Mouse (Mus musculus) hindbrain, embryonic 16.5 days (tissue): ENCODE results near the gene Ica1. TPM values are rescaled to one million over a fixed set of nuclear protein-coding genes. Genes with fewer than 3 reads are reported as not detected.

Experiments used
- ATAC-seq: fragments of 200-750 bp; cut with Nextera tagmentation; 2 replicates; pipeline ENCODE4 v1.8.0; 2017; ENCODE audit warnings: moderate TSS enrichment, moderate library complexity
- H3K27ac ChIP-seq: fragments of 300-500 bp; sonication (generic); 2 replicates; pipeline ENCODE4 v1.5.1; 2014; ENCODE audit warnings: low read depth, mild to moderate bottlenecking, control low read depth, low read length, moderate library complexity
- H3K27me3 ChIP-seq: fragments of 300-500 bp; sonication (generic); replicated peaks from 2 replicates; pipeline ENCODE4 v1.6.1; 2014; ENCODE audit warnings: low read length; ENCODE audit not compliant: control insufficient read depth, insufficient read depth
- H3K36me3 ChIP-seq: fragments of 300-500 bp; sonication (generic); 2 replicates; pipeline ENCODE4 v1.6.1; 2014; ENCODE audit warnings: mild to moderate bottlenecking, low read length, moderate library complexity, mixed read lengths; ENCODE audit not compliant: control insufficient read depth, insufficient read depth
- H3K4me1 ChIP-seq: fragments of 300-500 bp; sonication (generic); 2 replicates; pipeline ENCODE4 v1.6.1; 2014; ENCODE audit warnings: low read depth, low read length; ENCODE audit not compliant: control insufficient read depth, insufficient read depth
- H3K4me2 ChIP-seq: fragments of 300-500 bp; sonication (generic); 2 replicates; pipeline ENCODE4 v1.6.1; 2014; ENCODE audit warnings: mild to moderate bottlenecking, low read length, control low read depth, moderate library complexity
- H3K4me3 ChIP-seq: fragments of 300-500 bp; sonication (generic); 2 replicates; pipeline ENCODE4 v1.5.1; 2014; ENCODE audit warnings: mild to moderate bottlenecking, low read length, control low read depth, moderate library complexity
- H3K9ac ChIP-seq: fragments of 300-500 bp; sonication (generic); 2 replicates; pipeline ENCODE4 v1.6.1; 2014; ENCODE audit warnings: low read depth, mild to moderate bottlenecking, control low read depth, low read length, moderate library complexity
- H3K9me3 ChIP-seq: fragments of 300-500 bp; sonication (generic); 2 replicates; pipeline ENCODE4 v1.6.1; 2014; ENCODE audit warnings: mild to moderate bottlenecking, low read length, moderate library complexity; ENCODE audit not compliant: control insufficient read depth
- WGBS: fragments of 180-500 bp; shearing (Covaris S2); extraction: QIAGEN DNeasy Blood & Tissue Kit; methylation state at CpG from one replicate; pipeline ENCODE4 v1.1.7; 2014; 5-methylcytosine and 5-hydroxymethylcytosine counted together
- polyA plus RNA-seq: library from polyadenylated mRNA; unstranded; fragments of >200 nt; fragmentation: Nextera tagmentation; extraction: Ambion mirVana; gene quantifications from 2 replicates; pipeline ENCODE4 v1.2.1, GENCODE M21; 2015

The Ica1 gene
- polyA plus RNA-seq, 1 experiment from 2014 or later = 81.0 TPM

DNA sequence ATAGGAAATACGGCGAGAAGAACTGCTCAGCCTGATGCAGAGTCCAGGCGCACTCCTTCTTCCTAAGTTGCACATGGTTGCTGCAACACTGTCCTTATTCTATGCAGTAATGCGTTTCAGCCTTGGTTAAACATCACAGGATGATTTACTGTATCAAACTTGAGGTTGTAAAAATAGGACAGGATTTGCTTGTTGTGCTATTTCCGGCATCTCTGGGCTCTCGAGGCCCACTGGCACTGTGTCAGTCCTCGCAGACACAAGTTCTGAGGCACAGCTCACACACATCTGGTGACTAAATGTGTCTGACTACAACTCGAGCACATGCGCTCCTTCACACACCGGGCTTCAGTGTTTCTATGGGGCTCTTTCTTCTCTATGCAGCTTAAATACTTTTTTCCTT lies 94.9 kb downstream of the Ica1 start:
- H3K9me3 ChIP-seq = no peaks in the 10 kb centered on the region
- H3K36me3 ChIP-seq = no peaks in the 10 kb centered on the region
- no peak for ATAC-seq
- 92% methylated on average over 10 of the region's 10 CpGs for WGBS
- no peaks in the 10 kb centered on the region for H3K27me3 ChIP-seq
- H3K4me3 ChIP-seq = no peak overlapping the region
- H3K4me1 ChIP-seq = no peaks in the 10 kb centered on the region
- H3K27ac ChIP-seq = no peak overlapping the region
- H3K9ac ChIP-seq = no peak overlapping the region
- H3K4me2 ChIP-seq = no peak overlapping the region

- ATAC-seq = no peak
- Histone ChIP-seq H3K27me3 (no peaks in the 10 kb centered on the region), H3K36me3 (no peaks in the 10 kb centered on the region), H3K9ac (no peak overlapping the region), H3K9me3 (no peaks in the 10 kb centered on the region), H3K4me3 (no peak overlapping the region), H3K4me1 (no peaks in the 10 kb centered on the region), H3K27ac (no peak overlapping the region), H3K4me2 (no peak overlapping the region)
- 83% methylated on average over 8 of the region's 8 CpGs for WGBS
These were observed 97.4 kb downstream of the Ica1 start for GRCm38 (mm10) chr6:8680931-8681330.

DNA sequence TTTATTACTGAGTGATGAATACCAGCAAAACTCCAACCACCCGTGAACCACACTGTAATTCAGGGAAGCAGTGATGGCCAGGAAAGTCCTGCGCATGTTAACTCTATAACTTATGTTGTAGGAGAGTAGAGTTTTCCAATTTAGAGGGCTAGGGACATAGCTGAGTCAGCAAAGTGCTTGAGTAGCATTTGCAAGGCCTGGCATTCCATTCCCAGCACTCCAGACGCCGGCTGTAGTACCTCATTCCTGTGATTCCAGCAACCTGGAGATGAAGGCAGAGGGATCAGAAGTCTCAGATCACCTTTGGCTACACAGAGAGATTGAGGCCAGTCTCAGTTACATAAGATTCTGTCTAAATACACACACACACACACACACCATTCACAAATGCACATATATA lies 105.3 kb downstream of the Ica1 start:
- Histone ChIP-seq H3K27me3 (no peaks in the 10 kb centered on the region), H3K4me2 (no peak overlapping the region), H3K4me3 (no peak overlapping the region), H3K36me3 (no peaks in the 10 kb centered on the region), H3K4me1 (no peaks in the 10 kb centered on the region), H3K9ac (no peak overlapping the region), H3K27ac (no peak overlapping the region), H3K9me3 (no peaks in the 10 kb centered on the region)
- ATAC-seq = no peak
- 86% methylated on average over 4 of the region's 4 CpGs for WGBS

- Histone ChIP-seq H3K27me3 (no peaks in the 10 kb centered on the region), H3K9ac (no peak overlapping the region), H3K36me3 (no peaks in the 10 kb centered on the region), H3K4me1 (no peaks in the 10 kb centered on the region), H3K27ac (no peak overlapping the region), H3K9me3 (no peaks in the 10 kb centered on the region), H3K4me2 (no peak overlapping the region), H3K4me3 (no peak overlapping the region)
- ATAC-seq = no peak
- WGBS = 71% methylated on average over 4 of the region's 4 CpGs
These were observed 108.9 kb downstream of the Ica1 start for GRCm38 (mm10) chr6:8669343-8669742.

- Histone ChIP-seq H3K36me3 (no peaks in the 10 kb centered on the region), H3K9ac (no peak overlapping the region), H3K4me1 (no peaks in the 10 kb centered on the region; the same call in 1 of the 2 replicates), H3K4me2 (no peak overlapping the region), H3K27ac (no peak overlapping the region), H3K9me3 (no peaks in the 10 kb centered on the region), H3K4me3 (no peak overlapping the region), H3K27me3 (no peaks in the 10 kb centered on the region)
- ATAC-seq = peak; percentile 40; the same call in 1 of the 2 replicates
- 49% methylated on average over 6 of the region's 6 CpGs for WGBS
These were observed 110.1 kb downstream of the Ica1 start for GRCm38 (mm10) chr6:8668013-8668811.

GRCm38 (mm10) chr6:8665786-8666185 lies 112.5 kb downstream of the Ica1 start:
- no peak for ATAC-seq
- H3K27me3 ChIP-seq = no peaks in the 10 kb centered on the region
- 90% methylated on average over 5 of the region's 5 CpGs for WGBS
- no peak overlapping the region for H3K27ac ChIP-seq
- H3K4me3 ChIP-seq = no peak overlapping the region
- no peaks in the 10 kb centered on the region for H3K36me3 ChIP-seq
- no peak overlapping the region for H3K4me2 ChIP-seq
- no peaks in the 10 kb centered on the region for H3K9me3 ChIP-seq
- H3K9ac ChIP-seq = no peak overlapping the region
- H3K4me1 ChIP-seq = peaks cover 2% of the 10 kb centered on the region; the same call in 1 of the 2 replicates

- no peaks in the 10 kb centered on the region for H3K9me3 ChIP-seq
- H3K4me2 ChIP-seq = no peak overlapping the region
- no peak overlapping the region for H3K27ac ChIP-seq
- no peak overlapping the region for H3K4me3 ChIP-seq
- H3K36me3 ChIP-seq = no peaks in the 10 kb centered on the region
- ATAC-seq = no peak
- H3K27me3 ChIP-seq = no peaks in the 10 kb centered on the region
- WGBS = 83% methylated on average over 5 of the region's 5 CpGs
- no peak overlapping the region for H3K9ac ChIP-seq
- H3K4me1 ChIP-seq = peaks cover 2% of the 10 kb centered on the region; the same call in 1 of the 2 replicates
These were observed 113.3 kb downstream of the Ica1 start for GRCm38 (mm10) chr6:8664956-8665355.

- Histone ChIP-seq H3K4me1 (peaks cover 7% of the 10 kb centered on the region), H3K9me3 (no peaks in the 10 kb centered on the region), H3K4me2 (no peak overlapping the region), H3K27me3 (no peaks in the 10 kb centered on the region), H3K9ac (no peak overlapping the region), H3K27ac (no peak overlapping the region), H3K4me3 (no peak overlapping the region), H3K36me3 (no peaks in the 10 kb centered on the region)
- WGBS = 59% methylated on average over 3 of the region's 3 CpGs
- ATAC-seq = no peak
These were observed 115.1 kb downstream of the Ica1 start for GRCm38 (mm10) chr6:8663092-8663740.

DNA sequence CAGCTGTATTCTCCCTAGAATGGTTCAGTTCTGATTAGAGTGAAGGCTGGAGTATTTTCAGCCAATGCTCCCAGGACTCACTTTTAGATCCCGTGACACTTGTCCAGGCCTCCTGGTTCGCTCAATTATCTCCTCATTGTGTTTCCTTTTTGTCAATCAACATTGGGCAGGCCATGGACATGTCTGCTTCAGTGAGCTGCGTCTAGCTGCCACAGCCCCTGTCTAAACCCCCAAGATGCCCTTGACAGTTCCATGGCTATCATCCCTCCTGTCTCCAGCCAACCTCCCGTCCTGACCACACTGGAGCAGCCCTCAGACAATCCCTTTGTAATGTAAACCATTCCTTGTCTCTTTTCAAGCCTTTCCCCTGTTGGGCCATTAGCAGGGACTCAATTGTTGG lies 116.9 kb downstream of the Ica1 start:
- Histone ChIP-seq H3K9me3 (no peaks in the 10 kb centered on the region), H3K36me3 (no peaks in the 10 kb centered on the region), H3K4me2 (no peak overlapping the region), H3K4me3 (no peak overlapping the region), H3K4me1 (peaks cover 7% of the 10 kb centered on the region), H3K9ac (no peak overlapping the region), H3K27ac (no peak overlapping the region), H3K27me3 (no peaks in the 10 kb centered on the region)
- peak; percentile 17; the same call in 1 of the 2 replicates for ATAC-seq
- WGBS = 27% methylated on average over 4 of the region's 4 CpGs
